Mouse (Mus musculus): ENCODE measurements around the gene Akr1c14.

DNA sequence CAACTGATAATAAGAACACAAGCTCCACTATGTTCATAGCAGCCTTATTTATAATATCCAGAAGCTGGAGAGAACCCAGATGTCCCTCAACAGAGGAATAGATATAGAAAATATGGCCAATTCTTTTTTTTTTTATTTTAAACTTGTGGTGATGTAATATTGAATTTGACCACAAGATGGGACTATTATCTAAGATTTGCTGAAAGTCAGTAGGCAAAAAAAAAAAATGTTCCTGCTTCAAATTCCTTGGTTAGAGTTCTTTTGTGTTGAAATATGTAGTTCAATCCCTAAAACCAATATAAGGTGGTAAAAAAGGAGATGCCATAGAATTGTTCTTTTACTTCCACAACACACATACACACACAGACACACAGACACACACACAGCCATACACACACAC lies 35.0 kb upstream of the Akr1c14 start:
- TF ChIP-seq CTCF (IDR thresholded peaks at IDR 0.05; ENCODE audit: borderline replicate concordance, insufficient read depth, low read depth, low read length) (no peak), POLR2A (IDR thresholded peaks at IDR 0.05; ENCODE audit: borderline replicate concordance, insufficient read depth, low read length) (no peak)

All from cerebellum, adult 2 months (tissue).